8 mouse cellular contexts compared by ENCODE assay signal in genomic region chr12:30003680-30004364, GRCm38 (mm10).
DNase-seq lines count a peak whose midpoint lies in the region; ATAC-seq and TF ChIP-seq lines count a peak whose summit lies in the region.

No protein-coding gene starts in this region.

- DNase-seq in adrenal gland, postnatal 25 days = peak; percentile 25
- DNase-seq in heart, adult 9 months (ENCODE audit: low spot score in 2 of 2) = peak; percentile 51 to 64
- DNase-seq in spleen, postnatal 10 days (ENCODE audit: low spot score in 2 of 2) = no peak

- H3K9ac ChIP-seq in intestine, postnatal 0 days (ENCODE audit: low read depth, low read length) = no peak overlapping the region
- no peak overlapping the region for H3K9ac ChIP-seq in intestine, embryonic 15.5 days
- no peak overlapping the region for H3K9ac ChIP-seq in midbrain, embryonic 15.5 days

- H3K27me3 ChIP-seq in intestine, postnatal 0 days (replicated peaks; ENCODE audit: control insufficient read depth, insufficient read depth, low read length) = no peaks in the 10 kb centered on the region
- H3K27me3 ChIP-seq in intestine, embryonic 15.5 days (replicated peaks) = no peaks in the 10 kb centered on the region
- no peaks in the 10 kb centered on the region for H3K27me3 ChIP-seq in midbrain, embryonic 15.5 days (replicated peaks)

- no peaks in the 10 kb centered on the region for H3K4me1 ChIP-seq in intestine, postnatal 0 days (replicated peaks; ENCODE audit: control insufficient read depth, insufficient read depth, low read length)
- H3K4me1 ChIP-seq in intestine, embryonic 15.5 days (replicated peaks) = no peaks in the 10 kb centered on the region
- no peaks in the 10 kb centered on the region; the same call in 1 of the 2 replicates for H3K4me1 ChIP-seq in midbrain, embryonic 15.5 days

- H3K4me3 ChIP-seq in intestine, postnatal 0 days (ENCODE audit: low read depth, low read length) = no peak overlapping the region
- no peak overlapping the region for H3K4me3 ChIP-seq in intestine, embryonic 15.5 days (replicated peaks)
- H3K4me3 ChIP-seq in midbrain, embryonic 15.5 days = no peak overlapping the region

- H3K4me2 ChIP-seq in intestine, postnatal 0 days (replicated peaks; ENCODE audit: low read depth) = no peak overlapping the region
- H3K4me2 ChIP-seq in intestine, embryonic 15.5 days (replicated peaks) = no peak overlapping the region
- no peak overlapping the region for H3K4me2 ChIP-seq in midbrain, embryonic 15.5 days

- H3K9me3 ChIP-seq in intestine, postnatal 0 days (ENCODE audit: control insufficient read depth) = no peaks in the 10 kb centered on the region
- H3K9me3 ChIP-seq in intestine, embryonic 15.5 days = no peaks in the 10 kb centered on the region
- no peaks in the 10 kb centered on the region for H3K9me3 ChIP-seq in midbrain, embryonic 15.5 days

- no peak overlapping the region for H3K27ac ChIP-seq in intestine, postnatal 0 days (ENCODE audit: low read depth, low read length)
- no peak overlapping the region for H3K27ac ChIP-seq in intestine, embryonic 15.5 days
- peak overlapping the region; percentile 50; the same call in 1 of the 2 replicates for H3K27ac ChIP-seq in midbrain, embryonic 15.5 days

- 84% methylated on average over 14 of the region's 14 CpGs for WGBS in intestine, postnatal 0 days
- 84% methylated on average over 14 of the region's 14 CpGs for WGBS in intestine, embryonic 15.5 days
- 53% methylated on average over 14 of the region's 14 CpGs for WGBS in midbrain, embryonic 15.5 days

- ATAC-seq in intestine, postnatal 0 days = peak; percentile 28; the same call in 1 of the 2 replicates
- no peak for ATAC-seq in intestine, embryonic 15.5 days
- ATAC-seq in midbrain, embryonic 15.5 days (replicated peaks) = no peak; the same call in 1 of the 2 replicates
- no peak for ATAC-seq in megakaryocyte-erythroid progenitor cell, adult 5-6 weeks (replicated peaks; ENCODE audit: low FRiP score, low TSS enrichment, poor library complexity, severe bottlenecking)
- no peak for ATAC-seq in erythroid progenitor cell, adult 5-6 weeks (replicated peaks; ENCODE audit: low FRiP score, poor library complexity, severe bottlenecking)

- no peak for TF ChIP-seq CTCF in intestine, postnatal 0 days (IDR thresholded peaks at IDR 0.05; ENCODE audit: low read depth)

- peaks cover 44% of the 10 kb centered on the region; the same call in 1 of the 2 replicates for H3K36me3 ChIP-seq in intestine, postnatal 0 days (ENCODE audit: control insufficient read depth, insufficient read depth)
- H3K36me3 ChIP-seq in intestine, embryonic 15.5 days = peaks cover 33% of the 10 kb centered on the region
- peaks cover 50% of the 10 kb centered on the region for H3K36me3 ChIP-seq in midbrain, embryonic 15.5 days (replicated peaks)

Comparison
In these comparisons a context has a peak if more than half of its experiments do, and no peak if none do; other contexts are left out.
1. DNase-seq: peak in adrenal gland, postnatal 25 days (single experiment) and heart, adult 9 months (2 of 2); none in spleen, postnatal 10 days (0 of 2).